Mouse (Mus musculus): ENCODE results near the gene Smpd4. TPM values are rescaled to one million over a fixed set of nuclear protein-coding genes. Genes with fewer than 3 reads are reported as not detected.

Smpd4 gene
- total RNA-seq, 1 experiment from 2014 or later: 33.7 TPM

Other genes starting within 250 kb of the Smpd4 start
- gene Snap29, start 213.4 kb upstream of the Smpd4 start, total RNA-seq (2021): 28.1 and 30.2 TPM in 2 replicates
- 87.2 and 88.9 TPM in 2 replicates for gene Pi4ka, start 213.0 kb upstream of the Smpd4 start, total RNA-seq (2021)
- gene Crkl, start 167.4 kb upstream of the Smpd4 start, total RNA-seq (2021): 30.2 and 33.7 TPM in 2 replicates
- 9.8 and 10.2 TPM in 2 replicates for gene Aifm3, start 129.7 kb upstream of the Smpd4 start, total RNA-seq (2021)
- gene Lztr1, start 110.7 kb upstream of the Smpd4 start, total RNA-seq (2021): 70.0 and 74.9 TPM in 2 replicates
- 40.7 and 44.1 TPM in 2 replicates for gene Thap7, start 88.2 kb upstream of the Smpd4 start, total RNA-seq (2021)
- 0.12 TPM in 1 of 2 replicates, not detected in the other for gene Lrrc74b, start 58.1 kb upstream of the Smpd4 start, total RNA-seq (2021)
- 0.61 and 0.76 TPM in 2 replicates for gene P2rx6, start 57.5 kb upstream of the Smpd4 start, total RNA-seq (2021)
- gene Slc7a4, start 36.1 kb upstream of the Smpd4 start, total RNA-seq (2021): 8.0 and 14.9 TPM in 2 replicates
- 2.5 and 3.7 TPM in 2 replicates for gene Ccdc74a, start 27.1 kb downstream of the Smpd4 start, total RNA-seq (2021)
- gene Med15, start 113.5 kb downstream of the Smpd4 start, total RNA-seq (2021): 74.8 and 76.0 TPM in 2 replicates
- gene Klhl22, start 140.3 kb downstream of the Smpd4 start, total RNA-seq (2021): 32.3 and 49.0 TPM in 2 replicates
- gene Scarf2, start 177.9 kb downstream of the Smpd4 start, total RNA-seq (2021): 8.6 and 8.7 TPM in 2 replicates
- gene B830017H08Rik, start 213.8 kb downstream of the Smpd4 start, total RNA-seq (2021): not detected in 2 replicates
- gene Car15, start 219.0 kb downstream of the Smpd4 start, total RNA-seq (2021): 2.9 and 3.6 TPM in 2 replicates